Mouse (Mus musculus) cortical plate, adult 2 months (tissue): ENCODE measurements at regions not wholly inside any gene's neighbourhood (a gene's known extent, or its start where the extent isn't known, plus 50 kb on each side); places are given as distances from the start of the nearest gene placed in this dataset.

Source experiments
- CTCF ChIP-seq: fragments of 200-500 bp; IDR thresholded peaks from 2 replicates; pipeline ENCODE4 v1.5.1; 2011; ENCODE audit warnings: mild to moderate bottlenecking, control low read depth, low read length; ENCODE audit not compliant: insufficient read depth; ENCODE audit errors: extremely low read depth
- POLR2A ChIP-seq: fragments of 200-500 bp; IDR thresholded peaks from 2 replicates; pipeline ENCODE4 v1.6.1; 2011; ENCODE audit warnings: mild to moderate bottlenecking, low read length, control low read depth; ENCODE audit not compliant: insufficient read depth; ENCODE audit errors: extremely low read depth

GRCm38 (mm10) chr15:87239057-87239456, 305.0 kb upstream of the Fam19a5 start:
- no peak for TF ChIP-seq CTCF
- TF ChIP-seq POLR2A, result no peak
